Mouse (Mus musculus) midbrain, embryonic 15.5 days (tissue): ENCODE measurements around the gene Slc35c2. TPM values are rescaled to one million over a fixed set of nuclear protein-coding genes. Genes with fewer than 3 reads are reported as not detected.

Experiments
- ATAC-seq: fragments of 200-750 bp; cut with Nextera tagmentation; replicated peaks from 2 replicates; pipeline ENCODE4 v1.8.0; 2017; ENCODE audit warnings: moderate TSS enrichment
- H3K27ac ChIP-seq: fragments of 300-500 bp; sonication (generic); 2 replicates; pipeline ENCODE4 v1.5.1; 2015; ENCODE audit warnings: mild to moderate bottlenecking, inconsistent platforms
- H3K27me3 ChIP-seq: fragments of 300-500 bp; sonication (generic); replicated peaks from 2 replicates; pipeline ENCODE4 v1.6.1; 2015; ENCODE audit warnings: inconsistent platforms
- H3K36me3 ChIP-seq: fragments of 300-500 bp; sonication (generic); replicated peaks from 2 replicates; pipeline ENCODE4 v1.6.1; 2015; ENCODE audit warnings: inconsistent platforms
- H3K4me1 ChIP-seq: fragments of 300-500 bp; sonication (generic); 2 replicates; pipeline ENCODE4 v1.6.1; 2015; ENCODE audit warnings: inconsistent platforms
- H3K4me2 ChIP-seq: fragments of 300-500 bp; sonication (generic); 2 replicates; pipeline ENCODE4 v1.6.1; 2015; ENCODE audit warnings: inconsistent platforms, mild to moderate bottlenecking, moderate library complexity
- H3K4me3 ChIP-seq: fragments of 300-500 bp; sonication (generic); 2 replicates; pipeline ENCODE4 v1.5.1; 2015; ENCODE audit warnings: mild to moderate bottlenecking, inconsistent platforms
- H3K9ac ChIP-seq: fragments of 300-500 bp; sonication (generic); 2 replicates; pipeline ENCODE4 v1.6.1; 2015; ENCODE audit warnings: mild to moderate bottlenecking, inconsistent platforms
- H3K9me3 ChIP-seq: fragments of 300-500 bp; sonication (generic); 2 replicates; pipeline ENCODE4 v1.6.1; 2016; ENCODE audit warnings: inconsistent platforms
- WGBS: fragments of 180-500 bp; shearing (Covaris S2); methylation state at CpG from one replicate; pipeline ENCODE4 v1.1.7; 2015; ENCODE audit warnings: mixed read lengths; 5-methylcytosine and 5-hydroxymethylcytosine counted together
- polyA plus RNA-seq: library from polyadenylated mRNA; unstranded; fragments of >200 nt; fragmentation: Nextera tagmentation; extraction: Ambion mirVana; gene quantifications from 2 replicates; pipeline ENCODE4 v1.2.1, GENCODE M21; 2015

Slc35c2 gene
- polyA plus RNA-seq, 1 experiment from 2014 or later: 72.8 TPM

DNA sequence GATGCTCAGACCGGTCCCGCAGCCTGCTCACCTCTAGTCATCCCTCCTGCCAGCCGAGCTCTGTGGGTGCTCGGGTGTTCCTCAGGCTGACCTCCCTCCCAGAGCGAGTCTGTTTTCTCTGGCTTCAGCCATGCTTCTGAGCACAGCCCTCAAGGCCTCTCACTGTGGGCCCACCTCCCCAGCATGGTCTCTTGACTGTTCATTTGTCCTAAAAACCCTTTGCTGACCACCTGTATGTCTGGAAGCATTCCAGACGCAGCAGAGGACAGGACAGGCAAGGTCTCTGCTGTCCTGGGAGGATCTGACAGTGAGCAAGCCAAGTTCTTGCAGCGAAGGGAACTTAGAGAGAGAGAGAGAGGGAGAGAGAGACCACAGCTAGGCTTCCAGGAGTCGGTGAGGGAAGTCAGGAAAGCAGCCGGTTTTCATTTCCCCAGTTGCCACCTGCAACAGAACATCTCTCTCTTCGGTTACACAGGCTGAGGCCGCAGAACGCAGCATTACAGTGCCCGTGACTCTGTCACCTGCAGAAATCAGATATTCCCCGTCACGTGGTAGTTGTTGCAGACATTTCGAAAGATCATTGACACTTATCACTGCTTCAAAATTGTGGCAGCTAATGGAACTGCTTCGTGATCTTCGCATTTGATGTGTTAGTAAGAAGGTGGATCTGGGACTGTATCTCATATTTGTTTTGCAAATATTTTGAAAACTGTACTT lies 25.2 kb downstream of the Slc35c2 start:
- no peak overlapping the region for H3K9ac ChIP-seq
- H3K36me3 ChIP-seq: no peaks in the 10 kb centered on the region
- no peak overlapping the region for H3K4me2 ChIP-seq
- H3K4me3 ChIP-seq: no peak overlapping the region
- no peaks in the 10 kb centered on the region for H3K9me3 ChIP-seq
- ATAC-seq: no peak
- WGBS: 68% methylated on average over 18 of the region's 18 CpGs
- no peak overlapping the region for H3K27ac ChIP-seq
- peaks cover 43% of the 10 kb centered on the region for H3K4me1 ChIP-seq
- no peaks in the 10 kb centered on the region for H3K27me3 ChIP-seq

DNA sequence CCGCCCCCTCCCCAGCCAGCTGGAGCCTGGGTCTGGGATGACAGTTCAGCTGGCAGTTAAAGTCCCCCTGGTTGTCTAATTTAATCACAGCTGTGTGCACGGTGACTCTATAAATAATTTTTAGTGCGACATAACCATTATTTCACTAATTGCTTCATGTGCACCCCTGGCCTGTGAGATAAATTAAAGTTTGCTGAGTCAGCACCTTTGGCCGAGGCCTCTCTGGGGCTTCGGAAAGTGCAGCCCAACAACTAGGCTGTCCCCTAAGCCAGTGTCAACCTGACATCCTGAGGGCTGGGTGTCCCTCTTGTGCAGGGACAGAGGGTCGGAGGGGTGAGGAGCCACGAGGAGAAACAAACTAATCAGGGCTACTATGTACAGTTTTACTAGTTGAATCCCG lies 27.8 kb downstream of the Slc35c2 start:
- 82% methylated on average over 8 of the region's 8 CpGs for WGBS
- no peak overlapping the region for H3K4me2 ChIP-seq
- no peaks in the 10 kb centered on the region for H3K9me3 ChIP-seq
- H3K4me3 ChIP-seq: no peak overlapping the region
- no peak for ATAC-seq
- H3K4me1 ChIP-seq: peaks cover 33% of the 10 kb centered on the region
- no peak overlapping the region for H3K27ac ChIP-seq
- H3K36me3 ChIP-seq: no peaks in the 10 kb centered on the region
- no peak overlapping the region for H3K9ac ChIP-seq
- no peaks in the 10 kb centered on the region for H3K27me3 ChIP-seq

DNA sequence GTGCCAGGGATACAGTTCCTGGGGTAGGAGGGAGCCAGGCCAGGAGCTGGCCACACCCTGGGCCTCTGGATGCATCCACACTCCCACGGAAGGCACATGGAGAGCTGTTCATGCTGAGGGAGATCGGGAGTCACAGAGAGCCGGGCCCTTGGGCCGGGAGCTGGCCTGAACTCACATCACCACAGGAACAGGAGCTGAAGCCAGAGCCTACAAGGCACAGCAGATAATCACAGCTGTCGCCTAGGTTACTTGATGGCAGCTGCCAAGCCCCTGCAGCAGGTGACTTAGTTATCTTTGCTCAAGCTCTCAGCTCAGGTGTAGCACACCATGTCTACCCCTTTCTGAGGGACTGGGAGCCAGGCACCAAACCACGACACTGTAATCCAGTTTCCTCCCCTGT lies 29.3 kb downstream of the Slc35c2 start:
- Histone ChIP-seq H3K27ac (no peak overlapping the region), H3K9me3 (no peaks in the 10 kb centered on the region), H3K4me2 (no peak overlapping the region), H3K4me1 (peaks cover 38% of the 10 kb centered on the region), H3K27me3 (no peaks in the 10 kb centered on the region), H3K9ac (no peak overlapping the region), H3K36me3 (no peaks in the 10 kb centered on the region), H3K4me3 (no peak overlapping the region)
- ATAC-seq: no peak
- WGBS: 77% methylated on average over 6 of the region's 6 CpGs

DNA sequence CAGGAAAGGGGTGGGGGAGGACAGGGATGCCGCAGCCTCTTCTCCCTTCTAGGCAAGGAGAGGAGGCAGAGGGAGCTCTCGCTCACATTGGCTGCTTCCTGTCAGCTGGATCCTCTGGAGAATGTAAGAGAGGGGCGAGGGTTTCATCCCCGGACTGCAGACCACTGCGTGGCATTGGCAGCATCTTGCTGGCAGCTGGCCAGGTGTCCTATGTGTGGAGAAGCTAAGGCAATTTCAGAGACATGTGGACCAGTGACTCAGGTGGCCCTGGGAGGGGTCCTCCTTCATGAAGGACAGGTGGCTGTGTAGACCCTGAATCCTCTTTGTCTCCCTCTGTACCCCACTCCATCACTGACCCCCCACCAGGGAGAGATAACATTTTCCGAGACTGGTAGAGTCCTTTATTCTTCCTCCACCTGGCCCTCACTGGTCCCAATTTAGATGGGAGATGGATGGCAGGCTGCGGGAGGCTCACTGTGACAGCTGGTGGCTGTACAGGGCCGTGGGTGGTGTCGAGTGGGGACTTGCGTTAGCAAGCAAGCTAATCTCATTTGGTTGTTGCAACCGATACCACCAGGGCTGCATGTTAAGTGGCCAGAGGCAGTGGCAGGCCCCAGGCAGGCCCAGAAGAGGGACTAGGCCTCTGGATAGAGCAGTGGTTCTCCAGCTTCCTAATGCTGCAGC lies 30.4 kb downstream of the Slc35c2 start:
- Histone ChIP-seq H3K36me3 (no peaks in the 10 kb centered on the region), H3K4me3 (no peak overlapping the region), H3K9me3 (no peaks in the 10 kb centered on the region), H3K27ac (no peak overlapping the region), H3K27me3 (no peaks in the 10 kb centered on the region), H3K4me1 (peaks cover 38% of the 10 kb centered on the region), H3K4me2 (no peak overlapping the region), H3K9ac (no peak overlapping the region)
- no peak for ATAC-seq
- WGBS: 25% methylated on average over 11 of the region's 11 CpGs

DNA sequence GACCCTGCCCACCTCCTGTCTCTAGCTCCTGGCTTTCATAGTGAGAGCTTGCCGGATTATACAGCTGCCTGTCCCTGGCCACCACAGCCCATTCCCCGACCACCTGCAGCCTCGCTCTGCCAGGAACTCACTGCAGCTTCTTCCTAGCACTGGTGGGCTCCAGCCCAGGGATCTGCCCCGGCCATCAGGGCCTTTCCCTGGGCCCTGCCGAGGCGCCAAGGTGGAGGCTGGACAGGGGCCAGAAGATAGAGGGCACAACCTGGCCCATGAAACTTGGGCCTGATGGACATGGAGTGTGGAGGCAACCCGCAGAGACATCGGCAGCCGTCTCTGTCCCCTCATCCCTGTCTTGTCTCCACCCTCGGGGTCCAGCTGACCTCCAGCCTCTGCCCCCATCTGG lies 31.5 kb downstream of the Slc35c2 start:
- 68% methylated on average over 10 of the region's 10 CpGs for WGBS
- Histone ChIP-seq H3K36me3 (no peaks in the 10 kb centered on the region), H3K27ac (no peak overlapping the region), H3K9ac (no peak overlapping the region), H3K27me3 (no peaks in the 10 kb centered on the region), H3K4me1 (peaks cover 36% of the 10 kb centered on the region), H3K9me3 (no peaks in the 10 kb centered on the region), H3K4me2 (no peak overlapping the region), H3K4me3 (no peak overlapping the region)
- no peak for ATAC-seq

DNA sequence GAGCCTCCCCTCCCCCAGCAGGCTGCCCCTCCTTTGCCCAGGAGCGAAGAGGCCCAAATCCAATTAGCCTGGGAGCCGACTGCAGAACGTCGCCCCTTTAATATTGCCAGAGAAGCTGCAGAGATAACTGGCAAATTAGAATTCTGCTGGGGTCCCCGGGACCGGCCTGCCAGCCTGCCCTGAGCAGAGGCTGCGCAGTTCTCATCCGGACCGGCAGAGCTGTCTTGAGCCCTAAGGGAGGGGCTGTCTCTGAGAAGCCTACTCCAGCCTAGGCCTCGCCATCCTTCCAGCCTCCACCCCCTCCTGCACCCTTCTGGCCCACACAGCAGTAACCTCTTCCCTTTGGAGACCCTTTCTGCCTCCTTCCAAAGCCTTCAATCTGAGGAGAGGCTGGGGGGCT lies 33.8 kb downstream of the Slc35c2 start:
- Histone ChIP-seq H3K27ac (peak overlapping the region; percentile 55), H3K4me1 (peaks cover 36% of the 10 kb centered on the region)
- ATAC-seq: peak; percentile 81

DNA sequence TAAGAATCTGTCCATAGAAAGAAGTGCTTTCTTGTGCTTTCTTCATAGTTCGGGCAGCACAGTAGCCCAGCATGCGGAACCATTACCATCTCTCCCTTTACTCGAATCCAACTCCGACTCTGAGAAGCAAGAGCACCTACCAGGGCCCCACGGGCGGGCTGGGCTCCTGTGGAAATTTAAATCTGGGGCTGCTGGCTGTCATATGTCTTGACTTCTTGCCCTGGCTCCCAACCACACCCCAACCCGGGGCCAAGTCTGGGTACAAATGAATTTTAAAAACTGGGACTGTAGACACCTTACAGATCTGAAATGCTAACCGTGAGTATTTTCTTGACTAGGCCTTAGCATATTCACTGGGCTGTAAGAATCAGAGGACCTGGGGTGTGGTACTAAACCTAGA lies 34.4 kb downstream of the Slc35c2 start:
- Histone ChIP-seq H3K36me3 (no peaks in the 10 kb centered on the region), H3K9me3 (no peaks in the 10 kb centered on the region), H3K4me3 (no peak overlapping the region), H3K9ac (no peak overlapping the region), H3K27me3 (no peaks in the 10 kb centered on the region), H3K4me1 (peaks cover 35% of the 10 kb centered on the region), H3K27ac (peak overlapping the region; percentile 55), H3K4me2 (no peak overlapping the region)
- ATAC-seq: no peak
- 81% methylated on average over 8 of the region's 8 CpGs for WGBS

More for the DNA sequence above, 33.8 kb downstream of the Slc35c2 start:
- H3K4me2 ChIP-seq: 0 out of 2 replicates have a peak overlapping the region, but pooled peaks have one; percentile 23
- no peak overlapping the region for H3K9ac ChIP-seq
- H3K9me3 ChIP-seq: no peaks in the 10 kb centered on the region
- no peaks in the 10 kb centered on the region for H3K27me3 ChIP-seq
- under 1% methylated on average over 10 of the region's 10 CpGs for WGBS
- no peak overlapping the region for H3K4me3 ChIP-seq
- H3K36me3 ChIP-seq: no peaks in the 10 kb centered on the region

DNA sequence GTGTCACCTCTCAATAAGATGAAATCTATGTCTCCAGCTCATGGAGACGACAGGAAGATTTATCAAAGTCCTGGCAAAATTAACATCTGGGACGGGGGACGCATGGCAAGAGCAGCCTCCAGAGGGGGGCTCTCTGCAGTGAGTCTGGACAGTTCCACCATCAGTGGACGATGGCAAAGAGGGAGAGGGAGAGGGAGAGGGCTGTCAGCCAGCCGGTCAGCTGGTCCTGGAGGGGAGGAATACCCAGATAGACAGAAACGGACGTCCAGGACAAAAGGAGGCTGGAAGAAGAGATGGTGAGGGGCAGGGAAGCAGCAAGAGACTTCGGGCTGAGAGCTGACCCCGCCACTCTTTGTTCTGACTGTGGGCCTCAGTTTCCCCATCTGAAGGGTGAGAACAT lies 34.9 kb downstream of the Slc35c2 start:
- WGBS: 53% methylated on average over 9 of the region's 9 CpGs
- Histone ChIP-seq H3K4me1 (peaks cover 30% of the 10 kb centered on the region), H3K27me3 (no peaks in the 10 kb centered on the region)

DNA sequence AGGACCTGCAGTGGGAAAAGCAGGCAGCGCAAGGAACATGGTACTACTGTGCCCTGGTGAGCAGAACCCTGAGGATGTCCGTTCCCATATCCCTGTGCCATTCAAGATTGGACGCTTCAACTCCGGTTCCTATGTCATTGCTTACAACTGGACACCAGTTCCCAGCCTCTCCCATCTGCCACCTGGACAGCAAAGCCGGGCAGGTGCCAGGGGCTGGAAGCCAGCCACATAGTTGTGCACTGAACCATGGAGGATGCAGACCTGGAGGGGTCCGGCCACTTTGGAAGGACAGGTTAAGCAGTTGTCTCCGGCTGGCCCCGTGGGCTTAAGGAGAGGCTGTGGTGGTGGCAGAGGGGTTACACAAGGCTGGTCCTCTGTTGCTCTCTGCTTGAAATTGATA lies 35.3 kb downstream of the Slc35c2 start:
- no peaks in the 10 kb centered on the region for H3K27me3 ChIP-seq

More for the DNA sequence above, 34.9 kb downstream of the Slc35c2 start:
- H3K9me3 ChIP-seq: no peaks in the 10 kb centered on the region
- H3K4me2 ChIP-seq: no peak overlapping the region
- ATAC-seq: no peak
- no peak overlapping the region for H3K4me3 ChIP-seq
- no peak overlapping the region for H3K27ac ChIP-seq
- H3K9ac ChIP-seq: no peak overlapping the region
- H3K36me3 ChIP-seq: no peaks in the 10 kb centered on the region

GRCm38 (mm10) chr2:165250903-165251302 lies 36.8 kb downstream of the Slc35c2 start:
- no peak overlapping the region for H3K9ac ChIP-seq
- no peak overlapping the region for H3K27ac ChIP-seq
- H3K4me2 ChIP-seq: no peak overlapping the region
- H3K4me1 ChIP-seq: peaks cover 32% of the 10 kb centered on the region
- WGBS: 63% methylated on average over 1 of the region's 1 CpGs
- H3K27me3 ChIP-seq: no peaks in the 10 kb centered on the region
- no peaks in the 10 kb centered on the region for H3K9me3 ChIP-seq
- ATAC-seq: no peak
- no peak overlapping the region for H3K4me3 ChIP-seq
- no peaks in the 10 kb centered on the region for H3K36me3 ChIP-seq

More for the DNA sequence above, 35.3 kb downstream of the Slc35c2 start:
- Histone ChIP-seq H3K9ac (no peak overlapping the region), H3K9me3 (no peaks in the 10 kb centered on the region), H3K4me3 (no peak overlapping the region), H3K4me2 (no peak overlapping the region), H3K27ac (no peak overlapping the region), H3K36me3 (no peaks in the 10 kb centered on the region), H3K4me1 (peaks cover 26% of the 10 kb centered on the region)
- ATAC-seq: no peak
- 79% methylated on average over 8 of the region's 8 CpGs for WGBS

DNA sequence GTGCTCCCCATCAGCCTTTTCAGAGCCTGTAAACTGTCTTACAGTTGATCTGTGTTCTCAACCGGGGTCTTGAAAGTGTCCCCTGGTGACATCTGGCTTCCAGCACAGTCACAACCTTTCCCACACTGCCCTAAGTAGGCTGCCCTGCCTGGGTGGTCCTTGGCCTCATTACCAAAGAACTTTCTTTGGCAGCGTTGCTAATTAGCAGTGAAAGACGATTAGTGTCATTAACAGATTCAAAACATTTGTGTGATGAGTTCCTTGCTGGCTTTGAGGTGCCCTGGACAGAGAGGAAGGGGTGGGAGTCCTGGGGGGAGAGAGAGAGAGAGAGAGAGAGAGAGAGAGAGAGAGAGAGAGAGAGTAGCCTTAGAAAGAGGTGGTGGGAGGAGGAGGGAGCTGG lies 38.7 kb downstream of the Slc35c2 start:
- Histone ChIP-seq H3K36me3 (no peaks in the 10 kb centered on the region), H3K4me3 (no peak overlapping the region), H3K9me3 (no peaks in the 10 kb centered on the region), H3K27ac (no peak overlapping the region), H3K4me2 (no peak overlapping the region), H3K27me3 (no peaks in the 10 kb centered on the region), H3K9ac (no peak overlapping the region), H3K4me1 (peaks cover 22% of the 10 kb centered on the region)
- ATAC-seq: no peak
- 20% methylated on average over 3 of the region's 3 CpGs for WGBS

DNA sequence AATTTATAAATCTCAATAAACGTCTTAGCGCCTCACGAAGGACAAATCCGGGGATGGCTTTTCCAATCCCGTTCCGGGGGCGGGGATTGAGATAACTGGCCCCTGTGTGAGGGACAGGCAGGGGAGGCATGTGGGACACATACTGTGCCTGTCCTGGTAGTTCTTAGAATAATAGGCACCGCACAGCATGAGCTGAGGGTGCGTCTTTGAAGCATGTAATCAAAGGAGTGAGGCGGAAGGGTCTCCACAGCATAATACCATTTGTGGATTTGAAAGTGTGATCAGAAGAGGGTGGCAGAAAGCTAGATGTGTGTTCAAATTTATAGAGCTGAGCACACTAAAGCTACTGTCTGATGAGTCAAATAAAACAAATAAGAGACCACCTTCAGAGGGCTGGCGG lies 41.3 kb downstream of the Slc35c2 start:
- Histone ChIP-seq H3K4me2 (no peak overlapping the region), H3K27me3 (peaks cover 8% of the 10 kb centered on the region), H3K4me3 (no peak overlapping the region), H3K27ac (no peak overlapping the region), H3K4me1 (peaks cover 31% of the 10 kb centered on the region), H3K36me3 (no peaks in the 10 kb centered on the region), H3K9ac (no peak overlapping the region), H3K9me3 (no peaks in the 10 kb centered on the region)
- WGBS: 10% methylated on average over 11 of the region's 11 CpGs
- ATAC-seq: no peak
